Mouse (Mus musculus): ENCODE data around the gene Elfn2. TPM values are rescaled to one million over a fixed set of nuclear protein-coding genes. Genes with fewer than 3 reads are reported as not detected.

Elfn2 gene
- total RNA-seq, 1 experiment from 2014 or later: 7.8 TPM

GRCm38 (mm10) chr15:78681301-78681700 lies 37.3 kb downstream of the Elfn2 start:
- DNase-seq: no peak

GRCm38 (mm10) chr15:78680291-78680690 lies 38.3 kb downstream of the Elfn2 start:
- DNase-seq: no peak

- no peak for DNase-seq
Observed at GRCm38 (mm10) chr15:78677708-78678107, 40.9 kb downstream of the Elfn2 start.

DNA sequence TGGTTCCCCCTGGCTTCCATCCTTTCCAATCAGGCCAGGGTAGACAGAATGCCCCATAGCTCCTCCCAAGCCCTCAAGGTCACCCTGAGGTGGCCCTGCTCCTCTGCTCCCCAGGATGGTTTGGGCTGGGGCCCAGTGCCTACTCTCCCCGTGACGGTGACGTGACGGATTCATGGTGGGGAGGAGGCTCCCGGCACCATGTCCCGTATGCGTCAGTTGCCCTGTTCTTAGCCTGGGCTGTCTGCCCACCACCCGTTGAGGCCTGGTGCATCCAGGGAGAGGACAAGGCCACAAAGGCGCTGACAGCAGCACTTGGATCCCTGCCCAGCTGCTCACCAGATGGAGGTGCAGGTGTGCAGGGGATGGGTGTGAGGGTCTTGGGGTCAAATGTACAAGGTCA lies 41.6 kb downstream of the Elfn2 start:
- peak; percentile 74 for DNase-seq

DNA sequence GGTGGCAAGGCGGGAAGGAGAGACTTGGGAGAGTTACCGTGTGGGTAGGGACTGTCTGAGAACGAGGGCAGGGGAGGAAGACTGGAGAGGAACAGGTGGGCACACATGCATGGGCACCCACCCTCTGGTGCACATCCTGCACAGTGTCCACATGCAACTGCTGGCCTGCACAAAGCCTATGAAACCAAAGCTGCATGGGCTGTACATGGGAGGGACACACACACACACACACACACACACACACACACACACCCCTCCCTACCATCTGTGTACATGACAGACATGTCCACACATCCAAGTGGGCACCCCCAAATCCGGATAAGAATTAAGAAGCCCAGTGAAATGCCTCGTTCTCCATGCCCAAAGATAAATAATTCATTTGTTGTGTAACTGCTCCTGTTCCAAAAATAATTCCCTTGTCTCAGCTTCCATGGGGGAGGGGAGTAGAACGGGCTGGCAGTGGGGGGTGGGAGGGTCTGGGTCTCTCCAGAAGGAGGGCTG lies 43.6 kb downstream of the Elfn2 start:
- no peak for DNase-seq

DNA sequence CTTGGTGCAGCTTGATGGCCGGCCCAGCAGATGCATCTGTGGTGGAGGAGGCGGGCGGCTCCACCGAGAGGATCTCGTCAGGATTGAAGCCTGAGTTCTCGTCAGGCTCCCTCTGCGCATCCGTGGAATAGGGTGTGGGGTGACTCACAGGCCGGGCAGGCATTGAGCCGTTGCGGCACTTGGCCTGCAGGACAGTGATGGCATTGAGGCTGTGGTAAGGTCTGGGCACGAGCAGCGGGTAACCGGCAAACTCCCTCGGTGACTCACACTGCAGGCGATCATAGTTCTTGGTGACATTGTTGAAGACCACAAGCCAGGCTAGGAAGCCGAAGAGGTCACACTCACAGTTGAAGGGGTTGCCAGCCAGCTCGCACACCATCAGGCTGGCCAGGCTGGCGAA lies 45.1 kb downstream of the Elfn2 start:
- DNase-seq: peak; percentile 77

DNA sequence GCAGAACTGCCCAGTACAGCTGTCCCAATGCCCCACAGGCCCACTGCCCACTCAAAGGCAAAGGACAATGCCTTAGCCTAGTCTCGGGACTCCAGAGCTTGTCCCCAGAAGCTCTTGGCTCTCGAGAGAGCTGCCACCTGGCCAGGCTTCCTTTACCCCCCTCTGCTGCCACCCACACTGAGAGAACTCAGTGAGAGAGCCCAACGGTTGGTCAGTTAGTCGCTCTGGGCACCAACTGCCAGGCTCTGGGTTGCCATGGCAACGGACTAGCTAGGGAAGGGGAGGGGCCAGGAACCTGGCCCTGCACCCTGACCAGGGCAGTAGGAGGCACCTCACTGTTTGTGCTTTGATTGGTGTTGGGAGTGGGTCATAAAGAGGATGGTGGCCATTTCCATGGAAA lies 48.2 kb downstream of the Elfn2 start:
- peak; percentile 53 for DNase-seq

- no peak for DNase-seq
Observed at GRCm38 (mm10) chr15:78669221-78669871, 49.2 kb downstream of the Elfn2 start.

DNA sequence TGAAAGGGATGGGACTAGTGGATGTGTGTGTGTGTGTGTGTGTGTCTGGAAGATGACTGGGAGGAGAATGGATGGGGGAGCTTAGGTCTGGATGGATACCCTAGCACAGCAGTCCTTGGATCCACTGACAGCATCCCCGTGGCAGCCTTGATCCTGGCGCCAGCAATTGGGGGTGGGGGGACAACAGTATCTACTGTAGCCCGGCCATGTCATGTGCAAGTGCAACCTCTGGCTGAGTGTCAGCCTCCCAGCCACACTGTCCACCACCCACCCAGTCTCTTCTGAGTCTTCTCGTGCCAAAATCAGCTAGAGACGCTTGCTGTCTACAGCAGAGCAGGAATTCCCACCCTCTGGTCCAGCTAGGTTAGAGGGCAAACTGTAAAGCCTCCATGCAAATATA lies 54.3 kb downstream of the Elfn2 start:
- no peak for DNase-seq

DNA sequence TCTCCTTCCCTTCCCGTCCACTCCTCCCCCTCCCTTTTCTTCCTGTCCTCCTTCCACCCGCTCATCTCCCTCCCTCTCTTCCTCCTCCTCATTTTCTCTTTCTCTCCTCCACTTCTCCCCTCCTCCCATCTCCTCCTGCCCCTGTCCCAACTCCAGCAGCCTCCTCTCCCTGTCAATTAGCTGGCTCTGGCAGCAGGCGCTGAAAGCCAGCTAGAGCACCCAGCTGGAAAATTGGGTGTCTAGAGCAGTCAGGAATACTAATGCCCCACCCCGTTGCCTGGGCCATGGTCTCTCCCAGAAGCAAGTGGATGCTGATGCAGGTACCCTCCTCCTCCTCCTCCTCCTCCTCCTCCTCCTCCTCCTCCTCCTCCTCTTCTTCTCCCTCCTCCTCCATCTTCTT lies 67.4 kb downstream of the Elfn2 start:
- DNase-seq: no peak

- peak; percentile 31 for DNase-seq
Observed at GRCm38 (mm10) chr15:78647746-78648145, 70.8 kb downstream of the Elfn2 start.

- DNase-seq: no peak
Observed at GRCm38 (mm10) chr15:78644606-78645005, 74.0 kb downstream of the Elfn2 start.

GRCm38 (mm10) chr15:78643633-78644032 lies 74.9 kb downstream of the Elfn2 start:
- DNase-seq: no peak

GRCm38 (mm10) chr15:78635231-78635630 lies 83.3 kb downstream of the Elfn2 start:
- no peak for DNase-seq

GRCm38 (mm10) chr15:78634095-78634737 lies 84.4 kb downstream of the Elfn2 start:
- no peak for DNase-seq

GRCm38 (mm10) chr15:78633413-78633812 lies 85.2 kb downstream of the Elfn2 start:
- DNase-seq: no peak

DNA sequence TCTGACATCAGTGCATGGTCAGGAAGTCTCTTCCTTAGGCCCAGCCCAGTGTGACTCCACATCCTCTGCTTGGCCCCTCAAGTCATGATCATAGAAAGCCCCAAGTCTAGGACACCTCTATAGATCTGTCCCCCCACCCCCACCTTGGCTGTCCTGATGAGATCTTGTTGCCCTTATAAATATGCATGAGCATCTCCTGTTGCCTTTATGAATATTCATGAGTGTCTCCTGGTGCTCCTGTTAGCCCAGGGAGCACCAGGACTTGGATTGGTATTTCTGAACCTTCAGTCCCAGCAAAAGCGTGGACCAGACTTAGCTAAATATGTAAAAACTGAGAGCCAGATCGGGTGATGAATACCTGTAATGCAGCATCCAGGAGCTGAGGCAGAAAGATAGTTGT lies 86.2 kb downstream of the Elfn2 start:
- DNase-seq: no peak

DNA sequence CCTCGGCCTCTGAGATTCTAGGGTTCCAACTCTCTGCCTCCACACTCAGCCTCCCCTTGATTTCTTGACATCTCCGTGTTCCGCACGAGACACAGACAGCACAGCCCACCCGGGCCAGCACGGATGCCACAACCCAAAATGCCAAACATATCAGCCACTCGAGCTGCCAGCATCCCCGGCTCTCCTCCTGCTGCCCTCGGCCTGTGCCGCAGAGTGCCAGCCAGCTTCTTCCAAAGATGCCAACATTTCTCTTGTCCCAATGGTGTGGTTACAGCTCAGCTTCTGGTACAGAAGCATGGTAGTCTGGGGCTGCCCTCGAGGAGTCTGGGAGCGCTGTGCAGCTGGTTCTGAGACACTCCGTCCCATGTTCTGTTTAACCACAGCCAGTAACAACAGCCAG lies 92.3 kb downstream of the Elfn2 start:
- DNase-seq: no peak

- DNase-seq: no peak
Observed at GRCm38 (mm10) chr15:78624961-78625360, 93.6 kb downstream of the Elfn2 start.

DNA sequence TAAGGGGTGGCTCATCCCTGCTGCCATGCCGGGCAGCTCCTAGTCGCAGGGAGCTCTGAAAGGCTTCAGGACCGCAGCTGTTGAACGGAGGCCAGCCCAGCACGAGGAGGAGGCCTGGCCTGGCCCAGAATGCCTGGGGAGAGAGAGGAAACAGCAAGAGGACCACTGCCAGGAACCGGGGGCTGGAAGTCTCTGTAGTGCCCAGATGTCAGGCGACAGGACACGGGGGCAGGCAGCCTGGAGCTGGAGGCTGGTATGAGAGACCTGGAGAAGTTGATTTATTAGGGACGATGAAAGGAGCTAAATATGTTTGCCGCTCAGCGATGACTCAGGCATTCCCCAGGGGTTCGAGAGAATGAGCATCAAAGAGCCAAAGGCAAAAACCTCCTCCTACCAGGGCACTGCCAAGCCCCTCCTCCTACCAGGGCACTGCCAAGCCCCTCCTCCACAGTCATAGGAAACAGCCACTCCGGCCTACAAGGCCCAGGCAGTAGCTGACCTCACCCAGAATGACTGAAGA lies 94.1 kb downstream of the Elfn2 start:
- DNase-seq: peak; percentile 86

DNA sequence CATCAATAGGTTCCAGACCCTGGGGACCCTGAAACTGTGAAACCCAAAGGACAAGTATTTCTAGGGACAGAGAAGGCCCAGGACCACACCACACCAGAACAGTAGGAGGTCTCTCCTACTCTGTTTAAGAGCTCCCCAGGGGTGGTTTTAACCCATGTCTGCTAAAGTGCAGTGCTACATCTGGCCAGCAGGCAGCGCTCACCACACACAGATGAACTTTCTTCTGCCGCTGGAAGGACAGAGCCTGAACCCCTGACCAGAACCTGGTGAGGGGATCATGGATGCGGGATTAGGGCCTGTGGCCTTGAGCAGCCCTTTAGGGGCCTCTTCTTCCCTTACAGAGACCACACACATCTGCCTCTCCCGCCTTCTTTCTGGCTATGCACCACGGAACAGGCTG lies 95.1 kb downstream of the Elfn2 start:
- DNase-seq: peak; percentile 74

All from adrenal gland, postnatal 25 days (tissue).